Comparison of ENCODE assay signal across 8 mouse cellular contexts in genomic region chr6:34204971-34205572, GRCm38 (mm10). TPM values are rescaled to one million over a fixed set of nuclear protein-coding genes. Genes with fewer than 3 reads are reported as not detected.
DNase-seq lines count a peak whose midpoint lies in the region; ATAC-seq and TF ChIP-seq lines count a peak whose summit lies in the region.

No protein-coding gene starts in this region.

- H3K27ac ChIP-seq in forebrain, embryonic 11.5 days (ENCODE audit: low read depth, low read length): no peak overlapping the region
- no peak overlapping the region for H3K27ac ChIP-seq in forebrain, embryonic 13.5 days
- H3K27ac ChIP-seq in neural tube, embryonic 15.5 days (replicated peaks): no peak overlapping the region
- H3K27ac ChIP-seq in cerebellum, adult 2 months (ENCODE audit: insufficient read depth, low read length): no peak overlapping the region
- H3K27ac ChIP-seq in olfactory bulb, adult 2 months (ENCODE audit: insufficient read depth, low read depth, low read length): no peak overlapping the region

- peak; percentile 38; the same call in 1 of the 2 replicates for TF ChIP-seq CTCF in cerebellum, adult 2 months (IDR thresholded peaks at IDR 0.05; ENCODE audit: borderline replicate concordance, insufficient read depth, low read depth, low read length)
- peak; percentile 48; the same call in 1 of the 2 replicates for TF ChIP-seq CTCF in olfactory bulb, adult 2 months (IDR thresholded peaks at IDR 0.05; ENCODE audit: insufficient read depth, low read depth, low read length)

- no peaks in the 10 kb centered on the region for H3K9me3 ChIP-seq in forebrain, embryonic 11.5 days (ENCODE audit: control insufficient read depth, low read length)
- H3K9me3 ChIP-seq in forebrain, embryonic 13.5 days (replicated peaks): no peaks in the 10 kb centered on the region
- no peaks in the 10 kb centered on the region for H3K9me3 ChIP-seq in neural tube, embryonic 15.5 days (replicated peaks)

- WGBS in forebrain, embryonic 11.5 days: 75% methylated on average over 8 of the region's 8 CpGs
- 70% methylated on average over 8 of the region's 8 CpGs for WGBS in forebrain, embryonic 13.5 days
- 74% methylated on average over 8 of the region's 8 CpGs for WGBS in neural tube, embryonic 15.5 days
- 62% methylated on average over 8 of the region's 8 CpGs for WGBS in cerebellum, adult 2 months
- 66% methylated on average over 8 of the region's 8 CpGs for WGBS in olfactory bulb, adult 2 months

- H3K4me3 ChIP-seq in forebrain, embryonic 11.5 days (ENCODE audit: low read depth, low read length): no peak overlapping the region
- no peak overlapping the region for H3K4me3 ChIP-seq in forebrain, embryonic 13.5 days
- no peak overlapping the region for H3K4me3 ChIP-seq in neural tube, embryonic 15.5 days (replicated peaks)
- H3K4me3 ChIP-seq in cerebellum, adult 2 months (replicated peaks; ENCODE audit: insufficient read depth, low read depth, low read length): no peak overlapping the region
- no peak overlapping the region for H3K4me3 ChIP-seq in olfactory bulb, adult 2 months (ENCODE audit: insufficient read depth, low read depth, low read length)

- no peak overlapping the region for H3K9ac ChIP-seq in forebrain, embryonic 11.5 days (ENCODE audit: low read length)
- no peak overlapping the region for H3K9ac ChIP-seq in forebrain, embryonic 13.5 days
- no peak overlapping the region for H3K9ac ChIP-seq in neural tube, embryonic 15.5 days (replicated peaks)

- H3K4me2 ChIP-seq in forebrain, embryonic 11.5 days (ENCODE audit: low read depth, low read length, severe bottlenecking): no peak overlapping the region
- no peak overlapping the region for H3K4me2 ChIP-seq in forebrain, embryonic 13.5 days
- no peak overlapping the region for H3K4me2 ChIP-seq in neural tube, embryonic 15.5 days

- H3K4me1 ChIP-seq in forebrain, embryonic 11.5 days (replicated peaks; ENCODE audit: control insufficient read depth, insufficient read depth, low read length): no peaks in the 10 kb centered on the region
- no peaks in the 10 kb centered on the region for H3K4me1 ChIP-seq in forebrain, embryonic 13.5 days
- H3K4me1 ChIP-seq in neural tube, embryonic 15.5 days: peaks cover 9% of the 10 kb centered on the region
- H3K4me1 ChIP-seq in cerebellum, adult 2 months (ENCODE audit: control insufficient read depth, insufficient read depth, low read length): no peaks in the 10 kb centered on the region
- no peaks in the 10 kb centered on the region for H3K4me1 ChIP-seq in olfactory bulb, adult 2 months (ENCODE audit: control insufficient read depth, insufficient read depth, low read length)

- ATAC-seq in forebrain, embryonic 11.5 days (replicated peaks; ENCODE audit: low FRiP score): no peak
- ATAC-seq in forebrain, embryonic 13.5 days: no peak
- no peak for ATAC-seq in neural tube, embryonic 15.5 days (ENCODE audit: low FRiP score)
- ATAC-seq in monocyte, adult 5-6 weeks (replicated peaks; ENCODE audit: insufficient number of reproducible peaks, low FRiP score, low TSS enrichment, poor library complexity, severe bottlenecking): no peak

- no peaks in the 10 kb centered on the region for H3K36me3 ChIP-seq in forebrain, embryonic 11.5 days (ENCODE audit: control insufficient read depth, insufficient read depth, low read length)
- H3K36me3 ChIP-seq in forebrain, embryonic 13.5 days (ENCODE audit: poor library complexity, severe bottlenecking): no peaks in the 10 kb centered on the region
- H3K36me3 ChIP-seq in neural tube, embryonic 15.5 days: no peaks in the 10 kb centered on the region

- no peak for TF ChIP-seq POLR2A in cerebellum, adult 2 months (IDR thresholded peaks at IDR 0.05; ENCODE audit: borderline replicate concordance, insufficient read depth, low read length)
- no peak for TF ChIP-seq POLR2A in olfactory bulb, adult 2 months (IDR thresholded peaks at IDR 0.05; ENCODE audit: insufficient read depth, low read depth, low read length)

- H3K27me3 ChIP-seq in forebrain, embryonic 11.5 days (ENCODE audit: control insufficient read depth, insufficient read depth, low read length): no peaks in the 10 kb centered on the region
- H3K27me3 ChIP-seq in forebrain, embryonic 13.5 days: no peaks in the 10 kb centered on the region
- H3K27me3 ChIP-seq in neural tube, embryonic 15.5 days (replicated peaks): no peaks in the 10 kb centered on the region
- no peaks in the 10 kb centered on the region for H3K27me3 ChIP-seq in cerebellum, adult 2 months (ENCODE audit: control insufficient read depth, insufficient read depth, low read length)

- peak; percentile 66 for DNase-seq in forebrain, embryonic 11.5 days (ENCODE audit: low spot score)
- peak; percentile 22 for DNase-seq in neural tube, embryonic 10.5 days (ENCODE audit: extremely low spot score, low spot score)
- DNase-seq in cerebellum, adult 2 months: peak; percentile 8 to 10
- peak; percentile 24 to 78 for DNase-seq in layer of hippocampus, postnatal 25 days (ENCODE audit: extremely low spot score in 1 of 2, low spot score in 1 of 2)

RNA-seq across cellular contexts. Expression of gene Slc35b4, which starts 28.2 kb away (rescaled TPM):
- polyA plus RNA-seq in forebrain, embryonic 11.5 days (2014; fragmentation: Nextera tagmentation; extraction: Ambion mirVana): 47.1 and 49.6 TPM in 2 replicates
- polyA plus RNA-seq in forebrain, embryonic 13.5 days (2015; fragmentation: Nextera tagmentation; extraction: Ambion mirVana): 37.9 and 40.9 TPM in 2 replicates
- polyA plus RNA-seq in neural tube, embryonic 15.5 days (2015; fragmentation: Nextera tagmentation; extraction: Ambion mirVana): 39.4 and 47.8 TPM in 2 replicates
- 45.8 and 46.4 TPM in 2 replicates for polyA plus RNA-seq in cerebellum, adult 2 months (2012; rRNA removed)
- 10 to 100 TPM; 55.2 to 58.2 TPM for total RNA-seq in layer of hippocampus, postnatal 25 days (2021)
- not detected in 2 replicates for polyA plus RNA-seq in olfactory bulb, adult 2 months (2012; ENCODE audit: insufficient read depth, insufficient read length, low replicate concordance, missing spikeins)
- 16.8 to 32.7 TPM (median 29.1 TPM) in 3 replicates for total RNA-seq in monocyte, adult 5-6 weeks (2017)

Comparison
In these comparisons a context has a peak if more than half of its experiments do, and no peak if none do; other contexts are left out.
1. DNase-seq: peak in every context shown above with its lines; median percentile 66 in forebrain, embryonic 11.5 days; 51 in layer of hippocampus, postnatal 25 days; 22 in neural tube, embryonic 10.5 days; 9 in cerebellum, adult 2 months.